Mouse (Mus musculus): ENCODE measurements around the gene Zfyve1.

The Zfyve1 gene

DNA sequence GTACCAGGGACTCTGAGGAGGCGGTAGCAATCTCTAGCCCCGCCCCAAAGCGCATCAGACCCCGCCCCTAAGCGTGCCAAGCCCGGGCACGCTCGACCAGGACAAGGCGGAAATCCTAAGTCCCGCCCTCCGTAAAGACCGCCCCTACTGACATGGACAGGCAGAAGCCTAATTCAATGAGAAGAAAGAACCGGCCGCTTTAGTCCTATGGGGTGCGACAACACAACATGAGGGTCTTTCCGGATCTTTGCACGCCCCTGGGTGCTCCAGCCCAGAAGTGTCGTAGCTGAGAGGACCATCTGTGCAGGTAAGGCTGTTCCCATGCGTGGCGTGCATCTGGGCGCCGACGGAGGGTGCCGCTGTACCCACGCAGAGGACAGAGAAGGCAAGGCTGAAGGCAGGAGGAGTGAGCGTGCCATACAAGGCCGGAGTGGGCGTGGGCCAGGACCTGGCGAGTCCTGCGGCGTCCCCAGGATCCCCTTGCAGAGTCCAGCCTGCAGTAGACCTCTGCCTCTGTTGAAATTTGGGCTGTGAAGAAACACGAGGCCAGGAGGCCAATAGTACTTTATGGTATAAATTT lies 76.6 kb downstream of the Zfyve1 start, which contains the start of gene Dcaf4:
Gene Dcaf4 (plus strand): TSS at position 156 of the 580 bp plus-strand sequence.
- peak; percentile 100 for DNase-seq

- no peak for DNase-seq
Measured at GRCm38 (mm10) chr12:83517580-83517979, 79.4 kb downstream of the Zfyve1 start.

DNA sequence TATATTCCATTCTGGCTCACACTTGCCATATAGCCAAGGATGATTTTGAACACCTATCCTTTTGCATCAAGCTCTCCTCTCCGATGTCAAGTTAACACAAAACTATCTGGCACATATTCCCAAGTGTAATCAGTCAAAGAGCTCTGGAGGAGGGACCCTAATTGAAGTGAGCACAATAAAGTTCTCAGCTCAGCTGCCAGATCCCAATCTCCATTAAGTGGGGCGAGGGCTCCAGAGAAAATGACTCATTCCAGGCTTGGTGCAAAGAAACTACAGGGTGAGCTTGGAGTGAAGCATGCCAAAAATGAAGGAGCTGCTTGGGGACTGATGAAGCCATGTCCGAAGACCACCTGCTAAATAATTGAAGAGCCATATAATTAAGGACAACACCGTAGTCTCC lies 82.8 kb downstream of the Zfyve1 start:
- no peak for DNase-seq

GRCm38 (mm10) chr12:83513185-83513584 lies 83.8 kb downstream of the Zfyve1 start:
- peak; percentile 91 for DNase-seq

- peak; percentile 80 for DNase-seq
Measured at GRCm38 (mm10) chr12:83512783-83513182, 84.2 kb downstream of the Zfyve1 start.

DNA sequence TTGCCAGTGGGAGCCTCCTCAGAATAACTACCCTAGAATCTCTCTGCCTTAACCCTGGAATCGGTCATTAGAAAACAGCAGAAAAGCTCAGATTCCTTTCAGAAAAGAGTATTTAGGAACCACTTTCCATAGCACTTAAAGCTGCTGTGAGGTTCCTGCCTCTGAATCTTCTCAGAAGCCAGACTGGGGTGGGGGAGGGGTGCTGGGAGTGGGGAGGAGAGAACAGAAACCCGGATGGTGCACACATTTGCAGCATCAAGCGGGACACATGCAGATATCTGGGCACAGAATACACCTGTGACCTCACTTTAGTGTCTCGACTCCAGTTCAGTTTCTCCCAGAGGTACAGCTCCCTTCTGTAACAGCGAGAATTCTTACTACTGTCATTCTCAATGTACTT lies 86.4 kb downstream of the Zfyve1 start:
- no peak for DNase-seq

GRCm38 (mm10) chr12:83506543-83506942 lies 90.5 kb downstream of the Zfyve1 start:
- no peak for DNase-seq

- DNase-seq, result peak; percentile 85
Measured at GRCm38 (mm10) chr12:83502190-83502589, 94.8 kb downstream of the Zfyve1 start.

GRCm38 (mm10) chr12:83499256-83499655 lies 97.8 kb downstream of the Zfyve1 start:
- DNase-seq, result no peak

DNA sequence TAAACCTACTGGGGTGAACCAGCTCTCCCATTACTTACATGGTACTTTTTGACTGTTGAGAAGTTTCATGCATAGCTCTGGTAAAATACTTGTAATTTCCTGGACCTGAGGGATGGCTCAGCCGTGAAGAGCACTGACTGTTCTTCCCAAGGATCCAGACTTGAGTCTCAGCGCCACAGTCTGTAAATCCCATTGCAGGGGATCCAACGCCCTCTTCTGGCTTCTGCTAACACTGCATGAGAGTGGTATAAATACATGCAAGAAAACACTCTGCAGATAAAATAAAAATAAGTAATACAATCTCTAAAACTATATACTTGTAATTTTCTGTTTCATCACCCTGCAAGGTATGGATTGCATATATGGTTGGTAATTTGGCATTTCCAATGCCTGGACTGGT lies 99.1 kb downstream of the Zfyve1 start:
- no peak for DNase-seq

DNA sequence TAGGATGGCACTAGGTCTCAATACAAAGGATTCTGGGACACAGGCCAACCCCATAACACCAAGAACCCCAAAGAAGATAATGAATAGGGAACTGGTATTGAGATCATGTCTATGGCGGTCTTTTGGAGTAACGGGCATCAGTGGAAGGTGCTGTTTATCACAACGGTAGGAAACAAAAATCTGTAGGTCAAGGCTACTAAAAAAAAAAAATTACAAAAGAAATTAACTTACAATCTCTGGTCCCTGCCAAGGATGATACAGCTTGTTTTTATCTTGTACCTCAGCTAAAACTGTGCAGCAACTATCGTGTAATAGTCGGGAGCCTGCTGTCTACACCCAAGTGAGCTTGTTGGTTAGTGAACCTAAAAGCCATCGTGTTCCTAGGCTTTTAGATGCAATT lies 100.3 kb downstream of the Zfyve1 start:
- DNase-seq, result no peak
